Mouse (Mus musculus) CD4-positive helper T cell, adult 2 months (primary cell): ENCODE data around the gene Zyg11b.

Experiments
- DNase-seq: peaks from one replicate; pipeline ENCODE4 v3.0.0-alpha.2; 2012; ENCODE audit warnings: low read depth, missing footprints, low spot score

The Zyg11b gene

DNA sequence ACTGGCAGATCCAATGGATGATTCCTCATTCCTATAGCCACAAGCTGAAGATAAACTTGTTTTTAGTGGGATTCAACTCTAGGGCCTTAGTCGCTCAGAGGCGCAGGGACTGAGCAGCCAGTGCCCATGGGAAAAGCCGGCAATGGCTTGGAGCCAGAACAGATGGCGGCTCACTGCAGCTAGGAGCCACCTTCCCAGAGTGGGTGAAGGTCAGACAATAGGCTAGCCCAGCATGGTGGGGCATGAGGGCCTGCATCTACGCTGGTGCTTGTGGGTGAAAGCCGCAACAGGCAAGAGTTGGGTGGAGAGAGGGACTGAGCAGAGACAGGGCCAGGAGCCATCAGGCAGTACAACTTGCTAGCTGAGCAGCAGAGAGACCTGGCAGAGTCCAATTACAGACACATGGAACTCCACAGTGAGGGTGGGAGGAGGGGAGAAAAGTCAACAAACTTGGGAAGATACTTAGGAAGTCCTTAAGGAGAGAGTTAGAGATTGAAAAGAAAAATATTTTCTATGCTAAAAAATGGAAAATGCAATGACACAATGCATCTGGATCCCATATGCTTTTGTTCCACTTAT, 104.5 kb downstream of the Zyg11b start:
- DNase-seq = no peak

DNA sequence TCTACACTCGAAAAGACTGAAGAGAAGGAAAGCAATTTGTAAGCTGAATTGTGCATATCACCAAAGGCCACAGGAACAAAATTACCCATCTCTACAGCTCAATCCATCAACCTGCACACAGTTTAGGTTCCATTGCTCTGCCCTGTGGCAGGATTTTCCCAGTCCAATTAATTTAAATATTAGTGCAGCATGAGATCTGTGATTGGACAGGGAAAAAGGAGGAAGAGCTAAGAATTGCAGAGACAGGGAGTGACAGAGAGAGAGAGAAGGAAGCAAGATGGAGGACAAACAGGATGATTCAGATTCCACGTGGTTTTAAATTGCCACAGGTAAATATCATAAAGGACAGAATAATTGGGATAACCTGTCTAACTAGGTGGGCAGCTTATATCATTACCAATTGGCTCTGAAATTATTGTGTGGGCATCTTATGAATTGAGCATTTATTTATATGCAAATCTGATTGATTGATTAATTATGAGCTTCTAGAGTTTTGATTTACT, 108.0 kb downstream of the Zyg11b start:
- DNase-seq = no peak

DNA sequence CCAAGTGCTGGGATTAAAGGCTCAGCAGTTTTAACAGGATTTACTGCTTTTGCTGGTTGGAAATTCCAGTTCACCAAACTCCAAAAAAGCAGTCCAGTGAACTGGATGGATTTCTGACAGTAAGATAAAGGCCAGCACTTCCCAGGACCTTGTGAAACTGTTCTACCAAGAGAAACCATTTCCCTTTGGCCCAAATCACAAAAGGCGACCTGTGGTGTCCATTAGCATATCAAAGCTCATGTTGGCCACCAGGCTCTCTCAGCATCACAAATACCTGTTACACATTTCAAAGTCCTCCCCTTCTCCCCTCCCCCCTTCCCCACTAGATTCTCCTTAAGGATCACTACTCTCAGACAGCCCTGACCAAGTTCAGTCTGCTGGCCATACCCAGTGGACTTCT, 118.6 kb downstream of the Zyg11b start:
- no peak for DNase-seq
